Mouse (Mus musculus) liver (tissue): ENCODE results near the gene Nek11.

Experiments used
- DNase-seq: peaks from one replicate; pipeline ENCODE4 v3.0.0-alpha.2; 2020; ENCODE audit warnings: mixed read lengths

The Nek11 gene

GRCm38 (mm10) chr9:105309553-105310281 lies 85.6 kb downstream of the Nek11 start:
- peak; percentile 15 for DNase-seq

GRCm38 (mm10) chr9:105306042-105306441 lies 89.3 kb downstream of the Nek11 start:
- no peak for DNase-seq

- DNase-seq: no peak
These were observed 93.1 kb downstream of the Nek11 start for GRCm38 (mm10) chr9:105302230-105302629.

GRCm38 (mm10) chr9:105301396-105301795 lies 93.9 kb downstream of the Nek11 start:
- no peak for DNase-seq

GRCm38 (mm10) chr9:105300738-105301325 lies 94.5 kb downstream of the Nek11 start:
- DNase-seq: no peak

- DNase-seq: no peak
These were observed 110.7 kb downstream of the Nek11 start for GRCm38 (mm10) chr9:105284670-105285069.

GRCm38 (mm10) chr9:105282725-105283124 lies 112.6 kb downstream of the Nek11 start:
- peak; percentile 27 for DNase-seq

GRCm38 (mm10) chr9:105274925-105275324 lies 120.4 kb downstream of the Nek11 start:
- DNase-seq: no peak

- no peak for DNase-seq
These were observed 121.0 kb downstream of the Nek11 start for GRCm38 (mm10) chr9:105274286-105274685.

- DNase-seq: peak; percentile 24
These were observed 123.1 kb downstream of the Nek11 start for GRCm38 (mm10) chr9:105272241-105272640.

GRCm38 (mm10) chr9:105263140-105263539 lies 132.2 kb downstream of the Nek11 start:
- no peak for DNase-seq

- DNase-seq: no peak
These were observed 137.7 kb downstream of the Nek11 start for GRCm38 (mm10) chr9:105257668-105258067.

- DNase-seq: no peak
These were observed 141.2 kb downstream of the Nek11 start for GRCm38 (mm10) chr9:105254076-105254475.

GRCm38 (mm10) chr9:105252349-105253041 lies 142.8 kb downstream of the Nek11 start:
- no peak for DNase-seq

- DNase-seq: no peak
These were observed 144.1 kb downstream of the Nek11 start for GRCm38 (mm10) chr9:105251256-105251655.

- peak; percentile 38 for DNase-seq
These were observed 151.3 kb downstream of the Nek11 start for GRCm38 (mm10) chr9:105244024-105244423.

- no peak for DNase-seq
These were observed 180.9 kb downstream of the Nek11 start for GRCm38 (mm10) chr9:105214434-105214833.

- no peak for DNase-seq
These were observed 195.0 kb downstream of the Nek11 start for GRCm38 (mm10) chr9:105200305-105200704.

- no peak for DNase-seq
These were observed 208.6 kb downstream of the Nek11 start for GRCm38 (mm10) chr9:105186725-105187124.

GRCm38 (mm10) chr9:105182392-105182791 lies 212.9 kb downstream of the Nek11 start:
- DNase-seq: no peak

- DNase-seq: no peak
These were observed 250.3 kb downstream of the Nek11 start, which contains the start of gene 1700080E11Rik for GRCm38 (mm10) chr9:105144992-105145391. 1700080E11Rik (minus strand) TSS chr9:105145092.

- DNase-seq: no peak
These were observed 256.1 kb downstream of the Nek11 start for GRCm38 (mm10) chr9:105139204-105139603.

- no peak for DNase-seq
These were observed 258.9 kb downstream of the Nek11 start for GRCm38 (mm10) chr9:105136404-105136803.

- no peak for DNase-seq
These were observed 260.8 kb downstream of the Nek11 start for GRCm38 (mm10) chr9:105134536-105134935.
